Mouse (Mus musculus) olfactory bulb, adult 2 months (tissue): ENCODE data around the gene Akt1. TPM values are rescaled to one million over a fixed set of nuclear protein-coding genes. Genes with fewer than 3 reads are reported as not detected.
A peak's percentile ranks its signal among the peaks of the same experiment; 100 is the strongest.

Source experiments
- H3K27ac ChIP-seq: fragments of 200-500 bp; 2 replicates; pipeline ENCODE4 v1.5.1; 2012; ENCODE audit warnings: low read depth, low read length; ENCODE audit not compliant: insufficient read depth
- H3K4me1 ChIP-seq: fragments of 200-500 bp; 2 replicates; pipeline ENCODE4 v1.6.1; 2012; ENCODE audit warnings: low read length; ENCODE audit not compliant: control insufficient read depth, insufficient read depth
- H3K4me3 ChIP-seq: fragments of 200-500 bp; 2 replicates; pipeline ENCODE4 v1.5.1; 2012; ENCODE audit warnings: mild to moderate bottlenecking, low read depth, low read length, moderate library complexity; ENCODE audit not compliant: insufficient read depth
- CTCF ChIP-seq: fragments of 200-500 bp; IDR thresholded peaks from 2 replicates; pipeline ENCODE4 v1.5.1; 2012; ENCODE audit warnings: low read depth, mild to moderate bottlenecking, low read length, moderate library complexity; ENCODE audit not compliant: insufficient read depth
- POLR2A ChIP-seq: fragments of 200-500 bp; IDR thresholded peaks from 2 replicates; pipeline ENCODE4 v1.6.1; 2012; ENCODE audit warnings: mild to moderate bottlenecking, low read depth, low read length, moderate library complexity; ENCODE audit not compliant: insufficient read depth
- WGBS: fragments of 180-500 bp; shearing (Covaris S2); methylation state at CpG from one replicate; pipeline ENCODE4 v1.1.7; 2018; 5-methylcytosine and 5-hydroxymethylcytosine counted together
- polyA plus RNA-seq: library from polyadenylated mRNA; stranded (reverse); fragments of >200 nt; gene quantifications from 2 replicates; pipeline ENCODE4 v1.2.4, GENCODE M21; 2012; ENCODE audit warnings: low replicate concordance; ENCODE audit not compliant: missing spikeins, insufficient read depth, insufficient read length

Akt1 gene
- polyA plus RNA-seq, 1 experiment = not detected

DNA sequence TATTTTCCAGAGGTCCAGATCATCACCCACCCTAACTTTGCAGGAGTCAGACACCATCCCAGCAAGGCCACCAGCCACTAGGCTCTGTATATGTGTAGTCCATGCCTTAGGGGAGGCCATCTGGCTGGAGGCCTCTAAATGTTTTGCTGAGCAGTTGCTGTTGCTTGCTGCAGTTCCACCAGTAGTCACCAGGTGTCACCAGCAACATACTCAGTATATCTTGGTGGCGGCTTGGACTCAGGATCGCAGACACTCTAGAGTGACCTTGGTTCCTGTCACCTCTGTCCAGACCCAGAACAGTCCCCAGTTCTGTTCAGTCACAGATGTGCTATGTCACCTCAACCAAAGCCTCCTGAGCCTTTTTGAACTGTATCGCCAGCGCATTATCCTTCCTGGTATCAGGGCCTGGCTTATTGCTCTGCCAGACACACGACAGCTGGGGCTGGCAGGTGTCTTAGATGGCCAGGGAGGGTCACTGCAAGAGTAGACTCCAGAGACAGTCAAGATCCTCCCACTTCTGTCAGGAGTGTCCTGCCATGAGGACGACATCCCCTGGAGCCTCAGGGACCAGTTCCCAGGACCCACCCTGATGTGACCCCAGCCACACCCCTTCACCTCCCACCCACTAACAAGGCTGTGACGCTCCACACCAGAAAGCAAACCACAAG lies 21.4 kb downstream of the Akt1 start:
- 44% methylated on average over 7 of the region's 7 CpGs for WGBS
- H3K27ac ChIP-seq = no peak overlapping the region
- peaks cover 12% of the 10 kb centered on the region for H3K4me1 ChIP-seq
- H3K4me3 ChIP-seq = no peak overlapping the region
- TF ChIP-seq POLR2A (no peak), CTCF (0 out of 2 replicates have a peak, but pooled peaks have one; percentile 18)

DNA sequence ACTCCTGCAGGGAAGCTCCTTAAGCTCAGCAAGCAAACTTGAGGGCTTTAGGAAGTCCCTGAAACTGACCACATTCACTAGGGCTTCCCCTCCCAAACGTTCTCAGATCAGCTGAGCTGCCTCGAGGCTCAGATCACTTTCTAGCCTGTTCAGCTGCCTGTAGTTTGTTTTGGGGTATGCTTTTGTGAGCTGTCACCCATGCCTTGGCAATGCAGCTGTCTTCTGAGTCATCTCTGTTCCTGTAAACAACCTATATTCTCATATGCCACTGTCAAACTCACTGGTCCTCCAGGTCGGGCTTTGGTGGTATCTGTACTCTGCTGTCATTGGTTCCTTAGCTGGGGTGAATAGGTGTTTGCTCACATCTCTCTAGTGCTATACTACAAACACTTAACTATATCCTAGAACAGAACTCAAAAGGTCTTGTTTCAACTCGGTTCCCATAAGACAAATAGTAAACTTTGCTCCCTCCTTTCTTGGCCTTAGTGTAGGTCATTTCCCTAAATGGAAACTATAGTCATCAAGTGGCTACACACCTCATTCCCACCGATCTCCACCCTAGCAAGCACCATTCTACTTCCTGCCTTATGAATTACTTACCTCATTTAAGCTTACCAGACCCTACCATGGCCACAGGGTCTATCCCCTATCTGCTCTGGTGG lies 22.8 kb downstream of the Akt1 start:
- Histone ChIP-seq H3K4me3 (no peak overlapping the region), H3K4me1 (peaks cover 21% of the 10 kb centered on the region), H3K27ac (no peak overlapping the region)
- no peak for TF ChIP-seq POLR2A
- 50% methylated on average over 5 of the region's 5 CpGs for WGBS

DNA sequence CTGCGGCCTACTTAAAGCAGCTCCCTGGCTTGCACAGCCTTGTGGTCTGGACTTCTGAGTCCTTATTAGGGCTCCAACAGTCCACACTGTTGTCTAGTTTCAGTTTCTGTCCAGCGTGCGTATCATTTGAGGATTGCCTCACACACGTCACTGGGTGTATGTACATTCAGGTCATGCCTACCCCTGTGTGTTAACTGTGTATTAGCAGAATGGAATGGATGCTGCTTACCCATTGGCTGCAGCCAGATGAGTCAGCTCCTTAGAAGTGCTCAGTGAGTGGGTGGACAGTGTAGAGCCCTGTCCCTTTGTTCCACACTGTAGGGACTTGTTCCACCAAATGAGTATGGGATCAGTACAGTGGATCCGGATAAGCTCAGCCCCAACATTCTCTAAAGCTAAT lies 26.6 kb downstream of the Akt1 start:
- 47% methylated on average over 5 of the region's 5 CpGs for WGBS
- Histone ChIP-seq H3K4me1 (peaks cover 35% of the 10 kb centered on the region), H3K4me3 (no peak overlapping the region), H3K27ac (peak overlapping the region; percentile 83)
- TF ChIP-seq POLR2A (no peak), CTCF (no peak)

DNA sequence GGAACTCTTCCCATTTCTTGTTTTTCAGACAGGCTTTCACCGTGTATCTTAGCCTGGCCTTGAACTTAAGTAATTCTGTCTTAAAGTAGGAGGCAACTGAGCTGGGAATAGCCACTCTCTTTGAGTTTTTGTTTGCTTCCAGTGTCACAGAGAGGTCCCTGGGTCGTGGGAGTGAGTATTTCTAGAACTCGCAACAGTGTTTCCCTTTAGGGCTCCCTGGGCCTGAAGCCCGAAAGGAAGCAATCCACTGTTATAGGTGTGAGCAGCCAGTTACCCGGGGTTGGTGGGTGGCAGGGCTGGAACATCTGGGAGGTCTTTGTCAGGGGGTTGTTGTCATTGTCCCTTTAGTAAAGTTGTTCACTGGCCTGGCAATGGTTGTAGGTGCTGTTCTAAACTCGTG lies 28.5 kb downstream of the Akt1 start:
- H3K4me3 ChIP-seq = no peak overlapping the region
- peaks cover 35% of the 10 kb centered on the region for H3K4me1 ChIP-seq
- TF ChIP-seq POLR2A (no peak), CTCF (no peak)
- no peak overlapping the region for H3K27ac ChIP-seq
- 38% methylated on average over 6 of the region's 6 CpGs for WGBS

DNA sequence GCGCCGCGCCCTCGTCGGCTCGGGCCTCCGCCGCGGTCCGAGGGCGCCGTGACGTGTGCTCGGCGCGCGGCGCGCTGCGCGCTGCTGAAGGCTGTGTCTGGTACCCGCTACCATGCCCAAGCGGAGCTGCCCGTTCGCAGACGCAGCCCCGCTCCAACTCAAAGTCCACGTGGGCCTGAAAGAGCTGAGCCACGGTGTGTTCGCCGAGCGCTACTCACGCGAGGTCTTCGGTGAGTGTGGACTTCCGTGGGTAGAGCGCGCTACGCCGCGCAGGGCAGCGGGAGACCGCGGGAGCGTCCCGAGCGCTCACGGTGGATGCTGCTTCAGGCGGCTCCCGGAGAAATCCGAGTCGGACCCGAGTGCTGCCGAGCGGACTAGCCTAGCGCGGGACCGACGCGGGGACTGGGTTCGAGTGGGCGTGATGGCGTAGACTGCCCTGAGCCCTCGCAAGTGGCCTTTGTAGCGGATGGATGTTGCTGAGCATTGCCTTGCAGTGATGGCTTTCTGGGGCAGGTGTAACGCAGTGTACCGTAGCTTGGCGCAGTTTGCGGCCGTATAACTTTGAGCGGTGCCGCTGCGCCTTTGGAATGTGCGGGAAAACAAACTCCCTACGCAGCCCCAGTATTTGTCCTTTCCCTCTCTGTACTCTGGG lies 29.7 kb downstream of the Akt1 start:
- WGBS = under 1% methylated on average over 75 of the region's 75 CpGs
- TF ChIP-seq POLR2A (peak; percentile 78), CTCF (no peak)
- Histone ChIP-seq H3K4me1 (peaks cover 35% of the 10 kb centered on the region), H3K27ac (peak overlapping the region; percentile 29; the same call in 1 of the 2 replicates), H3K4me3 (peak overlapping the region; percentile 82)

DNA sequence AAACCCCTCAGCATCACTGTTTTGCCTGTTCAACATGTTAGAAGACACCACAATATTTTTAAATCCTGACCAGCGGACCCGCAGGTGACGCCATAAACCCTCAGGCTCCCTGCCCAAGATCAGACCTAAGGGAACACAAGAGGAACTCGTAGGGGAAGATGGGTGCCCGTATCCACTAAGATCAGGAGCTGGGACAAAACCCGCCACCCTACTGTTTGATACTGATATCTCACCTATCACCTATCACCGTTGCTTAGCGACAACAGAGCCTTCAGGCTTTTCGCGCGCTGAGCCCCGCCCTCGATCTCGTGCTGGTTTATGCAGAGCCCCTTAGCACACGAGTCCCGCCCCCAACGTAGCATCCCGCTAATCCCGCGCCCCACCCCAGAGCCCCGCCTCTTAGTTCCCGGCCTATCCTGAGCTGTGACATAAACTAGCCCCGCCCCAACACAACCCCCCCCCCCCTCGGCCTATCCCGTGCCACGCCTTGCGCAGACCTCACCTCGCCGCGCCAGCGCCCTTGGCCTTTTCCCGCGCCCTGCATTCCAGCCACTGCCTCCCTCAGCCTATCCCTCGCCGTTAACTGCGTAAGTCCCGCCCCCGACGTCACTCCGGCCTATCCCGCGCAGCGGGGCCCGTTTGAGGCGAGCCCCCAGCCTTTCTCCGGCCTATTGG lies 30.4 kb downstream of the Akt1 start, which contains the start of gene Siva1:
TSS of gene Siva1 (plus strand) at position 500 of the 675 bp plus-strand sequence.
- WGBS = under 1% methylated on average over 45 of the region's 46 CpGs
- H3K4me1 ChIP-seq = peaks cover 35% of the 10 kb centered on the region
- peak within 1 kb of the TSS; percentile 82 for H3K4me3 ChIP-seq
- peak within 1 kb of the TSS; percentile 29; the same call in 1 of the 2 replicates for H3K27ac ChIP-seq
- TF ChIP-seq POLR2A (no peak), CTCF (no peak)

DNA sequence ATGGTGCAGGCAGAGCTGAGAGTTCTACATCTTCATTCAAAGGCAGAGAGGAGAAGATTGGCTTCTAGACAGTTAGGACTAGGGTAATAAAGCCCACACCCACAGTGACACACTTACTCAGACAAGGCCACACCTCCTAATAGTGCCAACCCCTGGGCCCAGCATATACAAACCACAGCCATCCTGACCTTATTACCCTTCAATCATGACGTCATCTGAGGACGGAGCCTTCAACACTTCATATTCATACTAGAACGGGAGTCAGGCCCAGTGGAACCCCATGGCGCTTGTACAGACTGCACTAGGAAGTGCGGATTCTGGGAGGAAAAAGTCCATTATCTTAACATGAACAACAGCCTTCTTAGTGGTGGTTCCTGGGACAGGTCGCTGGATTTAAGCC lies 31.6 kb downstream of the Akt1 start:
- Histone ChIP-seq H3K4me3 (no peak overlapping the region), H3K4me1 (peaks cover 25% of the 10 kb centered on the region), H3K27ac (no peak overlapping the region)
- no peak for TF ChIP-seq CTCF
- no peak for TF ChIP-seq POLR2A
- WGBS = 92% methylated on average over 6 of the region's 6 CpGs

DNA sequence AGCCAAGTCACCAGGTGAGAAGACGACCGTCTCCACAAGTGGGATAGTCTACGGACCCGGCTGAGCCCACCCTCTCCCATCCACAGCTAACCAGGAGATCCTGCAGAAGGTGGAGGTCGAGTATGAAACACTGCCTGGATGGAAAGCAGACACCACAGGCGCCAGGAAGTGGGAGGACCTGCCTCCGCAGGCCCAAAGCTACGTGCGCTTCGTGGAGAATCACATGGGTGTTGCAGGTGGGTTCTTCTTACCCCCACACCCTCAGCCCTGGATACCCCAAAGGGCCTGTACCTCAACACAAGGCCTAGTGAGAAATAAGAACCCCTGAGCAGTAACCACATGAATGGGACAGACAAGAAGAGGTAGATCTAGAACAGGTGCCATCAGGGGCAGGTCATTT lies 35.2 kb downstream of the Akt1 start:
- no peak for TF ChIP-seq POLR2A
- TF ChIP-seq CTCF = no peak
- 89% methylated on average over 10 of the region's 10 CpGs for WGBS

DNA sequence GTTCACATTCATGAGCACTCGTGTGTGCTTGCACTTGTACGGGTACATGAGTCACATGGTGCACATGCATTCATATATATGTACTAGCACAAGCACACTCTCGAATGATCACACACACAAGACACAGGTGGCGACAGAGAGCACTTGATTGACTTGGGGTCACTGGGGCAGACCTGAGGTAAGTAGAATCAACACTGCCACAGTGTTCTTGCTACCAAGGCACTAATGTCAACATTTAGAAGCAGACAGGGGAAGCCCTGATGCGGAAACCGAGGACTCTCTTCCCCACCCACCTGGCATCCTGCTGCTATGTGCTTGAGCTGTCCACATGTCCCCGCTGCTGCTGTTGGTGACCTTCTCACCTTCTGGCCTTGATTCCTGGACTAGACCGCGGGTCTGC lies 41.0 kb downstream of the Akt1 start:
- TF ChIP-seq POLR2A (no peak), CTCF (no peak)
- H3K4me1 ChIP-seq = peaks cover 10% of the 10 kb centered on the region
- no peak overlapping the region for H3K4me3 ChIP-seq
- no peak overlapping the region for H3K27ac ChIP-seq
- 77% methylated on average over 9 of the region's 9 CpGs for WGBS

More for the DNA sequence above, 35.2 kb downstream of the Akt1 start:
- Histone ChIP-seq H3K27ac (no peak overlapping the region), H3K4me1 (no peaks in the 10 kb centered on the region), H3K4me3 (no peak overlapping the region)

DNA sequence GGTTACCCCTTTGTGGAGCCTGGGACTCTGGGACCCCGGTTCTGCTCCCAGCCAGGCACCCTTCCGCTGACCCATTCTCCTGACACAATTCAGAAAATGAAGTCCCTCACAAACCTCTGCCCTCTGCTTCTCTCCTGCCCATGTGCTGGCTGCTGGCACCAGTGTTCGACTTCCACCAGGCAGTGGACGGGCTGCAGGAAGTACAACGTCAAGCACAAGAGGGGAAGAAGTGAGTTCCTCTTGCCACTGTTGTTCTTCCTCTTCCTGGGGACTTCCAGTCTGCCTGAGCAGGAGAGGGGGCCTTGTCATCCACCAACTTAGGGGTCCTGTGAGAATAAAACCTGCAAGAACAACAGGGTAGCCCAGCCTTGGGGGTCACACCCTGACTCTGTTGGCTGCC lies 41.8 kb downstream of the Akt1 start:
- H3K4me1 ChIP-seq = peaks cover 13% of the 10 kb centered on the region
- no peak overlapping the region for H3K27ac ChIP-seq
- no peak for TF ChIP-seq POLR2A
- no peak for TF ChIP-seq CTCF
- no peak overlapping the region for H3K4me3 ChIP-seq
- WGBS = 90% methylated on average over 5 of the region's 5 CpGs
